Mouse (Mus musculus) left cerebral cortex, postnatal 36 days (tissue): ENCODE data around the gene Isl1. TPM values are rescaled to one million over a fixed set of nuclear protein-coding genes. Genes with fewer than 3 reads are reported as not detected.

ENCODE experiments used
- DNase-seq, 2 experiments: peaks; one replicate each; pipeline ENCODE4 v3.0.0; 2021 to 2022; ENCODE audit warnings: low spot score in 2 of 2, mixed read lengths in 1 of 2
- intact Hi-C: fragments of 180-260 bp; cut with DNase I; formaldehyde crosslinking; loops from one replicate; pipeline ENCODE4 v1.15.1; 2025
- total RNA-seq, 2 experiments: library from RNA; stranded (reverse); gene quantifications; 2 replicates each; pipeline ENCODE4 v1.2.3; 2021

Gene Isl1
- total RNA-seq, 2 experiments from 2014 or later: 0.81 to 2.7 TPM

DNA sequence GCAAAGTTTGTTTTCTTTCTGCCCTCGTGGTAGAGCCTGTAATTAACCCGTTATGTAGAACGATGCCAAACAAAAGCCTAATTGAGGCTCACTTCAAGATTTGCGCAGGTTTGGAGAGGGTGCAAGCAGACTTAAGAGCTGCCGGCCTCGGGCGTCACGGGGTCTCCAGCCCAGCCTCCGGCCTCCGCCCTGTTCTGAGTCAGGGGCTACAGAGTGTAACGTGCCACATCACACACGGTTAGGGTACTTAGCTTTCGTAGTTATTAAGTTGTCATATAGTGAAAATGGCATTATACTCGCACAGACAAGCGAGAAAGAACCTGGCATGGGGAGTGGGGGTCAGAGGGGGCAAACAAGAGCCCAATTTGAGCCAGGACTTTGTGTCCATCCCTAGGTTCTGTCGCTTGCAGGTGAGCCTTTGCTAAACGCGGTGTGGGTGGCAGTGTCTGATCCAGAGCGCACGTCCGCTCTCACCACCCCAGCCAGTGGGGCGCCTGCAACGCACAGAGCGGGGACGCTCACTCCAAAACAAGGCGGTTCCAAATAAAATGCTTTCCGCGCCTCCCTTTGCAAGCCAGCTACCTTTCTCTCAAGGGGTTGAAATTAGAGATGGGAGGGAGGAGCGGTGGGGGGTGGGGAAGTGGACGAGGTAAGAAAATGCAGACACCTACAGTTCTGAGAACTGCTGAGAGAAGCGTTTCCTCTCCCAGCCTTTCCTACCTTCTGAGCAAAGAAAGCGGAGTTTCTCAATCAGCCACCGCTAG is 12.3 kb downstream of the Isl1 start:
- intact Hi-C loops: no loop called here
- no peak for DNase-seq

GRCm38 (mm10) chr13:116295401-116295800 is 14.1 kb downstream of the Isl1 start:
- intact Hi-C loops: no loop called here
- no peak for DNase-seq

DNA sequence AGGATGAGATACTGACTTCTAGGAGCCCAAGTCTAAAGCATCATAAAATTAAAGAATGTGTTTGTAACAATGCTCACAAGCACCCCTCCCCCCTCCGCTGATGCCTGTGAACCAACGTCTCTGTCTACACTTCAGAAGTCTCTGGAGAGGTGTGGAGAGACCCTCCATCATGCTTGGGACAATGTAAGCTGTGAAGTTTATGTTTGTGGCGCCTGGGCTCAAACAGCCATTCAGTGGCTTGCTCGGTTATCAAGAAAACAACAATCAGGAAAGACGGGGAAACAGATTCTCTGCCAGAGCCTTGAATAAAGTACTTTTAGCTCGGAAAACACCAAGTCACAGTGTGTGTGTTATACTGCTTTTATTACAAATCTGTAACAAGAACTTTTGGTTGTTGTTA is 14.8 kb downstream of the Isl1 start:
- intact Hi-C loops: no loop called here
- no peak for DNase-seq

GRCm38 (mm10) chr13:116294151-116294461 is 15.4 kb downstream of the Isl1 start:
- DNase-seq: no peak
- intact Hi-C loops: no loop called here

DNA sequence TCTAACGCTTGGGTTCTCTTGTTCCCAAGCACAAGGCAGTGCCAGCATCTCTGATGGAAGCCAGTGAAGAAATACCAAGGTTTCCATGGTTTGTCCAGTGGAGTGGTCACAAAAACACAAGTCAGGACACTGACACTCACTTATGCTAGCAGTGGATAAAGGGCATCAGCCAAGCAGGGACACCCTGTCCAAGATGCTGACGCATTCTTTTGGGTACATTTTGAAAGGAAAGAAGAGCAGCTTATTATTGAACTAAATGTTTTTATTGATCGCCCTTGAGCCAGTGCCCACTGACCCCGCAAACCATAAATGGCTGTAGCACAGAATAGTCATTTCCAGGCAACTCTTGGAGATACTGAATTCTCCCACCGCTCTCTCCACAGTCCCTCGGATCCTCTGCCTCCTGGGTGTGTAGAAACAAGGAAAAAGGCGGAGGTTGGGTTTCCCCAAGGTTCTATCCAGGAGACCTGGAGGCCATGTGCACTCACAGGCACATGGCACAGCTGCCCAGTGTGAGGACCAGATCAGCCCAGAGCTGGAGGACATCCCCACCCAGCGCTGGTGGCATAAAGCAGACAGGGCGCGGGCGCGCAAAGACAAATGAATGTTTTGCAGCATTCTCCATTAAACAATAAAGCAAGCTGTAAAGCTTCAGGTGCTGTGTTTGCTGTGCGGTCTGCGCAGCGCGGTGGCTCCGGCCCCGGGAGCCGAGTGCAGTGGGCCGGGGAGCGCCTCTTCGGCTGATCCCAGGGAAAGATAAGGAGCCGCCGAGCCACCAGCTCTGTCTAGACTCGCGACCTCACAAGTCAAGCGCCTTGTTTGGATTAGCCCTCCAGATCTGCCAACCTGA is 16.0 kb downstream of the Isl1 start:
- intact Hi-C loops: no loop called here
- no peak for DNase-seq

DNA sequence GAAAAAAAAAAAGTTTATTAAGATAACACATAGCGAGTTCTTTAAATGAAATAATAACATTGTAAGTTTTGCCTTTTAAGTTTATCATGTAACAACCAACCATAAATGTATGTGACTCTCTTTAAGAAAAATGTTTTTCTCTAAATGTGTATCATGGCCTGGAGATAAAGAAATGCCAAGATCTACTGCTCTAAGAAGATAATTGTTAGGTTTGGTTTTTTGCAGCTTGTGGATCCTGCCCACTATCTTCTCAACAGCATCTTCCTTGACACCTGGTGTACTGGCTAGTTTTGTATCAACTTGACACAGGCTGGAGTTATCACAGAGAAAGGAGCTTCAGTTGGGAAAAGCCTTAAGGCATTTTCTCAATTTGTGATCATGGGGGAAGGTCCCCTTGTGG is 19.8 kb downstream of the Isl1 start:
- intact Hi-C loops: no loop called here
- DNase-seq: no peak

DNA sequence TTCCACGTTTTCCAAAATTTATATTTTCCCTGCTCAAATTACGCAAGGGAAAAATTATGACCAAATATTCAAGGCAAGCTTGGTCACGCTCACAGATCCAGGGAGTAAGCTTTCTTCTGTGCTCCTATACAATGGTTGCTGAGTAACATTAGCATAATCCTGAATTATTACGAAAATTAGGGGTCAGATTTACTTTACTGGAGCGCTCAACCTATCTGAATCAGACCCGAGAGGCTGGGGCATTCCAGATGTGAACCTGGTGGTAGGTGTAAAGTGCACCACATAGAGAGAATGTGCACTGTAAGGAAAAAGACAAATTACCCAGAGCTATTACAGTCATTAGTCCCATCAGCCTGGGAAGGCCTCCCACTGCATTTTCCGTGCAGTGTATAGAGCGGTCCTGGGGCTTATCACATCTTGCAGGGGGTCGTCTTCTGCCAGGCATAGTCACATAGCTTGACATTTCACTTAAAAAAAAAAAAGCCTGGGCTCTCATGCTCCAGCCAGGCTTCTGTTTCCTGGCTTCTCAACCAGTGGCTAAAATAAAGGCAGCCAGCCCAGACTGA is 30.2 kb downstream of the Isl1 start:
- intact Hi-C loops: no loop called here
- DNase-seq: no peak
